Mouse (Mus musculus) layer of hippocampus, postnatal 10 days (tissue): Measurements from ENCODE around the gene Krt10. TPM values are rescaled to one million over a fixed set of nuclear protein-coding genes. Genes with fewer than 3 reads are reported as not detected.

Source experiments
- DNase-seq, 2 experiments: peaks; one replicate each; pipeline ENCODE4 v3.0.0; 2021; ENCODE audit warnings: low spot score in 2 of 2
- long read RNA-seq: library from polyadenylated mRNA; stranded (forward); transcript quantifications from one replicate; pipeline ENCODE4 v2.0.0, GENCODE M21; 2023
- total RNA-seq, 2 experiments: library from RNA; stranded (reverse); gene quantifications; 2 replicates each; pipeline ENCODE4 v1.2.3; 2021

Gene Krt10
- total RNA-seq, result 10 to 100 TPM; 14.3 to 14.8 TPM
- long read RNA-seq, partial matches to known transcripts, result 20 of 23 reads
- long read RNA-seq, other reads (novel, unspliced or antisense), result 0 of 23 reads

- no peak for DNase-seq
Measured at GRCm38 (mm10) chr11:99389264-99389663, at the start of gene Krt10. TSS of gene Krt10 (minus strand) at chr11:99389364.

DNA sequence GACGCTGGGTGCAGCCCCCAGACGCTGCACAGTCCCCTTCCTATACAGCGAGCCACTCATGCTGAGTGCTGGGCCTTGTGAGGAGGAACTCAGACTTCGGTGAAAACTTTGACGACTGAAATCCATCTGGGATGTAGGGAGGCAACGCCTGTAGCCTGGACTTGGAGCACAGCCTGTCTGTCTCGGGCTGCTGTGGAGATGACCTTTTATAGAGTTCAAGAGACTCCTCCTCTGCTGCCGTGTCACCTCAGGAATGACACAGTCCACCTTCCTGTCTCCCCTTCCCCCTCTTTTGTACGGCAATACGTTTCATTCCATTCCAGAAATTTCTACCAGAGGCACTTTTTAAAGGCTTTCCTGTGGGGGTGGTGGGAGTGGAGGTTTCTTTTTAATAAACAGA lies 48.8 kb upstream of the Krt10 start, which contains the start of gene Krt20:
Gene Krt20 (minus strand): TSS at position 179 of the 400 bp plus-strand sequence.
- DNase-seq, result no peak

GRCm38 (mm10) chr11:99436625-99437024 lies 47.5 kb upstream of the Krt10 start:
- DNase-seq, result no peak

GRCm38 (mm10) chr11:99430670-99431069 lies 41.5 kb upstream of the Krt10 start:
- DNase-seq, result peak; percentile 25 to 26

GRCm38 (mm10) chr11:99422159-99422558 lies 33.0 kb upstream of the Krt10 start, which contains the start of gene Krt12:
TSS of gene Krt12 (minus strand) at chr11:99422259.
- DNase-seq, result no peak

DNA sequence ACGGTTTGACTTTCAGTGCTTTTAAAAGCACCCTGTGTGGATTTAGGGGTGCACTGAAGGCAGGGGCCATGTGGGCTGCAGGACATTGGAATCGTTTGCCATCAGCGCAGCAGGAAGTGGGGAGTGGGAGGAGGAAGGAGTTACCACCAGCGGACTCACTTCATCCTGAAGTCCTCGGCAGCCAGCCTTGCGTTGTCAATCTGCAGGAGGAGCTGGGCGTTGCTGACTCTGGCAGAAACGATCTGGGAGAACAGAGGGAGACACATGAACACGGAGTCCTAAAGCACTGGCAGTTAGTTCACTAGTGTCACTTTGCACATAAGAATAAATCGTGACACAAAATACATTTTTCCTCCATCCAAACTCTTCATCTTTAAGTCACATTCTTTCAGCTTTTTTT lies 31.4 kb upstream of the Krt10 start:
- DNase-seq, result no peak

GRCm38 (mm10) chr11:99417819-99418218 lies 28.7 kb upstream of the Krt10 start:
- DNase-seq, result no peak

DNA sequence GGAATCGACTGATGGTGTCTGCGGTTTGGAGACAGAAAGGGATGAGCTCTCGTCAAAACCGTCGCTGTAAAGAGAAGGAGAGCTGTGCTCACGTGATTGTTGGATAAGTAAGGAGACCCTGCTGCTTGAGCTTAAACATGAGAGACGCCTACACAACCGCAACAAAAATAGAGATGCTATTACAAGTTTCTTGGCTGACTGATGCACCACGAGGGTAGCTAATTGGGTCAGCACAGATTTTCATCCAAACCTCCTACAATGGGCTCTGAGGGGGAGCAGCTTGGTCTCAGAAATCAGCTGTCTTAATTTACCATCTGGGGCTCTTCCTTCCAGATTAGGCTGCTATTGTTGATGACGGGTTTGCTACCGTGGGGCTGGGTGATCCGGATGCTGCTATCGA lies 27.7 kb upstream of the Krt10 start:
- peak in 1 of 2 experiments; percentile 12 for DNase-seq

GRCm38 (mm10) chr11:99414463-99415147 lies 25.4 kb upstream of the Krt10 start:
- DNase-seq, result no peak

DNA sequence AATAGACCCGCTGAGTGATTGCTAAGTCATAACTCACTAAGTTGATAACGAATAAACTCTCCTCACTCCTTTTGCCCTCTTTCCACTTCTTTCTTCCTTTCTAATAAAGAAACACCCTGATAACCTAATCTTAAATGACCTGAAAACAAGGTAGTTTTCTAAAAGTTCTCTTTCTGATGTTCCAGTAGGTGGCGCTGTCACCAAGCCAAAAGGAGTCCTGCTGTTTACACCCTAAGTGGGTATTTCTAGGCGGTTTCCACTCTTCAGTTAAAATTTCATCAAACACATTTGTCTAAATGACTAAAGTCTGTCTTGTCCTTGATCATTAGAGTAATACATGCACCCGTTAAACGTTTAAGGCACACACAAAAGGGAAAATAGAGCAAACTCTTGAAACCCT lies 24.1 kb upstream of the Krt10 start:
- peak; percentile 48 to 59 for DNase-seq

DNA sequence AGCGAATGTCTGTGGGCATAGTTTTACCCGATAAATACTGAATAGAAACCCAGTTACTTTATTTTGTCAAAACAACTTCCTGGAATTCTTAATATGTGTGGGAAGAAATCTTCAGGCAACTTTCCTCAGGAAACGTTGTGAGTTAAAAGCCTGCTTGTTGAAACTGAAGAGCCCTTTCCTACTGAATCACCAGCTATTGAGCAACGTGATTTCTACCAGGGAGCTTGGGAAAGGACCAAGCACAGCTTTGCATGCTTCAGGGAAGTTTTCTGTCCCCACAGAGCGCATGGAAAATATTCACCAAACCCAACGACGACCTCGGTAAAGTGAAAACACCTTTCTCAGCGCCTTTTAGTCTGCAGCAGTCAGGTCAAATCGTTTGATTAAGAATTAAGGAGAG lies 17.0 kb upstream of the Krt10 start:
- DNase-seq, result no peak

GRCm38 (mm10) chr11:99399956-99400549 lies 10.9 kb upstream of the Krt10 start:
- no peak for DNase-seq

DNA sequence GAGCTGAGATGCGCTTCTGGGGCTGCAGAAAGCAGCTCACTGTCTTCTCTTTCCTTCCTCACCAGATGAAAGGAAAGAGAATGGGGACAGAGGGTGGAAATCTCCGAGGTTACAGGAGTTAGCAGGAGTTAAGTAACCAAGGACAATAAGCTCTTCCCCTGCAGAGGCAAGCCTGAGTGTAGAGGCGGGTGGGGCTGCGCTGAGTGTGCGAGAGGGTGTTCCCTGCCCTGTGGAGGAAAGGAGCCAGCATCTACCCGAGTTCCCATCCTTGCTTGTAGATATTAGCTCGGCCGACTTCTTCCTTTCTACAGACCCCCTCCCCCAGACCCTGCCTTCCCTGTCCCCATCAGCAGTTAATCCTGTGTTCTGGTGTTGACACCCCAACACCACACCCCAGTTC lies 9.7 kb upstream of the Krt10 start:
- no peak for DNase-seq

DNA sequence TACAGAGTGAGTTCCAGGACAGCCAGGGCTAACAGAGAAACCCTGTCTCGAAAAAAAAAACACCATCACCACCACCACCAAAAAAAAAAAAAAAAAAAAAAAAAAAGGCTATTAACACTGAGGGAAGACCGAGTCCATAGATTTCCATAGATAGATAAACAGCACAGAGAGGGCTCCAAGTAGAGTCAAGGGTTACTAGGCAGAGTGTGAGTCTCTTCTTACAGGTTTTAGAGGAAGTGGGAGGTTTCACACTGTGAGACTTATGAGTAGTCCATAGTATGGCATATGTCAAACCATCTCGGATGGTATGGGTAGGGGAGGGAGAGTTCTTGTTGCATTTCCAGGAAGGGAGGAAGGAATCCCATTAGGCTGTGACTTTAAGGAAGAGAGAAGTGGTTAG lies 8.9 kb upstream of the Krt10 start:
- DNase-seq, result no peak

DNA sequence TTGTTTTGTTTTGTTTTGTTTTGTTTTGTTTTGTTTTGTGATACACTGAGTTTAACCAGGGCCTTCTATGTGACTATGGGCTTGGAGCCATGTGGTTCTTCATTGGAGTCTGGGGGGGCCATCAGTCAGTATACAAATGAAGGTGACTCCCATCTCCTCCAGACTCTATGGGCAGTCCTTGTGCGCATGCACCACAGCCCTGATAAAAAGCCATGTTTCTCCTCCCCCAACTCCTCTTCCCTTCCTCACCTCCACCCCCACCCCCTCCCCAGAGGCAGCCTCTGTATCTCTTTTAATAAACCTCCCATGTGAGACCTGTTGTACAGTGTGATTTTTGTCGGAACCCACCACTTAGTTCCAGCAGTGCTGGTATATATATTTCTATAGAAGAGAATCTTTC lies 7.5 kb upstream of the Krt10 start:
- DNase-seq, result no peak

DNA sequence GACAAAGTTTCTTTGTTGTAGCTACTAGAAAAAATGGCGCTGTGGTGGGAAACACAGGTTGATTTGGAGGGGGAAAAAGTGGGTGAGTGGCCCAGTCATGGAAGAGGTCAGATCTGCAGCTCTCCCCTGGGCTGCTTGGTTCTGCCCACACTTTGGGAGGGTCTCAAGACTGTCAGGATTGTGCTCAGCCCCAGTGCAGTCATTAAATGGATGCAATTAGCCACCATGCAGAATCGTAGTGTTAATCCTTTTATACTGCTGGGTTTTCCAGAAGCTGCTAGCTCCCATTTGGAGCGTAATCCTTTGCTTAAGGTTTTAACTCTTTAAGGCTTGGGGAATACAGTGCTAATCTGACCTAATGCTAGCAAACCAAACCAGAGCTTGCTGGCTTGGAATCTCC lies 6.9 kb upstream of the Krt10 start:
- DNase-seq, result no peak

DNA sequence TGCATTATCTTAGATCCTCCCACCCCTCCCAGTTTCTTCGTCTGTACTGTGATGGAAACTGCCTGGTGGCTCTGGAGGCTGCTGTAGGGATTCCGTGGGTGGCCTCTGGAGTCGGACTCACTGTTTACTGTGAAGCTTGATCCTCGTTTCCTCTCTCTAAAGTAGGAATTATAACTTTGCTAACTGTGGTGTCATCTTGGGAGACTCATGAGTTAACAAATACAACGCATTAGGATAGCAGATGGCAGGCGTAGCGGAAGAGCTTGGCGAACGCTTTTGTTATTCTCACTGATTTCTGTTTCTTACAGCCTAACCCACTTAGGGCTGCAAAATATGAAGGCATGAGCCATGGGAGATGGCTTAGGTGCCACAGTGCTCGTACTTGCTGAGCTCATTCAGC lies 3.3 kb upstream of the Krt10 start:
- DNase-seq, result no peak

DNA sequence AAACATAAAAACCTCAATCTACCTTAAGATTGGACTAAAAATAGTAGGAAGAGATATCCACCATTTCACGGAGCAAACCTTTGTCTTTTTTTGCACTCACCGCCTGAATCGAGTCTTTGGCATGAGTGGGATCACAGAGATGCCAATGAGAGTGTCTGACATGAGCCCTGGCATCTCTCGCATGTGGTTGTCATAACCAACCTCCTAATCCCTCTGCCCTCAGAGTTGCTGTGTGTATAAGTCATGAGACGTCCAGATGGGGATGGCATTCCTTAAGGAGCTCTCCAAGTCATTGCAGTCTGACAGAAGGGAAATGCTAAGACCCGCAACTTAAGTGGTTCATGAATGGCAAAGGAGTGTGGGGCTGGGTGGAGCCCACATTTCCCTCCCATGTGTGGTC lies 2.2 kb upstream of the Krt10 start:
- no peak for DNase-seq

DNA sequence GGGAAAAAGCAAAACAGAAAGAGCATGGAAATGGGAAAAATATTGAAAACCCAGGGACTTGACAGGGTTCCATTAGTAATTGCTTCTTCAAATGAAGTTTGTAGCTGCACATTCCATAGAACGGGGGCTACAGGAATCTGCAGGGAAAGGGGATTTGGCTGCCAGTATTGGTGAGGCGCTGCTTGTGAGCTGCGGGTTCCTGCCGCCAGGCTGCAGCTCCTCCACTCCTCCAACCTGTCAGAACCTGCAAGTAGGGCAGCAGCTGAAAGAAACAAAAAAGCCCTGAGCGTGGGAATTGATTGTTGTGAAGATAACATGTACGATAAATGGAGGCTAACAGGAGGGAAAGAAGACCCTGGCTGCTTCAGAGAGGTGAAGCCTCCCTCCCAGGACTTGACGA lies 1.7 kb upstream of the Krt10 start:
- DNase-seq, result no peak

DNA sequence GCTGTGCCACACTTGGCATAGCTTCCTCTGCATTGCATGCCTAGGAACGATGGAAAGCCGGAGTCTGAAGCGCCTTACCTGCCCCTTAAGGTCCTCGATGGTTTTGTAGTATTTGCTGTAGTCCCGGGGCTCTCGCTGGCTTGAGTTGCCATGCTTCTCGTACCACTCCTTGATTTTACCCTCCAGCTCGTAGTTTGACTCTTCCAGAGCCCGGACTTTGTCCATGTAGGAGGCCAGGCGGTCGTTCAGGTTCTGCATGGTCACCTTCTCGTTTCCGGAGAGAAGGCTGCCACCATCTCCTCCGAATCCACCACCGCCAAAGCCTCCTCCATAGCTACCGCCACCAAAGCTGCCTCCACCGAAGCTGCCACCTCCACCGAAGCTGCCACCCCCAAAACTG lies 503 bp downstream of the Krt10 start:
- DNase-seq, result no peak

GRCm38 (mm10) chr11:99385813-99386721 lies 3.1 kb downstream of the Krt10 start:
- DNase-seq, result peak; percentile 85 to 90

DNA sequence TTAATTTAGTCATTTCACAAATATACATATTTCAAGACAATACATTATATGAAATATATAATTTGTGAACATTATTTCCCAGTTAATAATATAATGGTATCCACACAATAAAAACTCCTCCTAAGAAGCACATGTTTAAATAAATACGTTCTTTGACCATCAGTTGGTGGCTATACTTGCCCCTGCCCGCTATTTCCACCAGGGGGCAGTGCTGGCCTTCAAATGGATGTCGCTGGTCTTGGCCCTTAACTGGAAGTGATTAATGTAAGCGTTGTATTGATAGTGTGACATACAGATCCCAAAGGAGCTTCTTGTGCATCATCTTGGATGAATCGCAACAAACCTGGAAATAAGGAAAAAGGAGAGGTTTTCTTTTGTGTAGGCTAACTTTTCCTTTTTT lies 9.6 kb downstream of the Krt10 start:
- DNase-seq, result peak; percentile 75 to 82
